Mouse (Mus musculus) intestine, embryonic 14.5 days (tissue): ENCODE measurements around the gene Kif1bp. TPM values are rescaled to one million over a fixed set of nuclear protein-coding genes. Genes with fewer than 3 reads are reported as not detected.

Experiments
- ATAC-seq: fragments of 200-750 bp; cut with Nextera tagmentation; replicated peaks from 2 replicates; pipeline ENCODE4 v1.8.0; 2017; ENCODE audit warnings: low read depth, moderate number of reproducible peaks, moderate TSS enrichment, moderate library complexity; ENCODE audit not compliant: low FRiP score, low TSS enrichment
- DNase-seq: peaks from one replicate; pipeline ENCODE4 v3.0.0-alpha.2; 2018; ENCODE audit warnings: low spot score
- H3K27ac ChIP-seq: fragments of 300-500 bp; sonication (generic); 2 replicates; pipeline ENCODE4 v1.5.1; 2014; ENCODE audit warnings: low read depth, mild to moderate bottlenecking, control low read depth
- H3K27me3 ChIP-seq: fragments of 300-500 bp; sonication (generic); replicated peaks from 2 replicates; pipeline ENCODE4 v1.6.1; 2014; ENCODE audit warnings: low read length, control low read depth; ENCODE audit not compliant: control insufficient read depth, insufficient read depth
- H3K36me3 ChIP-seq: fragments of 300-500 bp; sonication (generic); 2 replicates; pipeline ENCODE4 v1.6.1; 2014; ENCODE audit warnings: low read length, control low read depth; ENCODE audit not compliant: control insufficient read depth, insufficient read depth
- H3K4me1 ChIP-seq: fragments of 300-500 bp; sonication (generic); replicated peaks from 2 replicates; pipeline ENCODE4 v1.6.1; 2014; ENCODE audit warnings: low read length, control low read depth, mixed read lengths; ENCODE audit not compliant: control insufficient read depth, insufficient read depth
- H3K4me2 ChIP-seq: fragments of 300-500 bp; sonication (generic); 2 replicates; pipeline ENCODE4 v1.6.1; 2014; ENCODE audit warnings: low read length
- H3K4me3 ChIP-seq: fragments of 300-500 bp; sonication (generic); 2 replicates; pipeline ENCODE4 v1.5.1; 2014; ENCODE audit warnings: low read depth, low read length, control low read depth, mixed read lengths
- H3K9ac ChIP-seq: fragments of 300-500 bp; sonication (generic); 2 replicates; pipeline ENCODE4 v1.6.1; 2014; ENCODE audit warnings: mild to moderate bottlenecking, low read length
- H3K9me3 ChIP-seq: fragments of 300-500 bp; sonication (generic); 2 replicates; pipeline ENCODE4 v1.6.1; 2016; ENCODE audit warnings: low read length, control low read depth; ENCODE audit not compliant: control insufficient read depth
- WGBS: fragments of 180-500 bp; shearing (Covaris S2); extraction: QIAGEN DNeasy Blood & Tissue Kit; methylation state at CpG from one replicate; pipeline ENCODE4 v1.1.7; 2014; 5-methylcytosine and 5-hydroxymethylcytosine counted together
- polyA plus RNA-seq: library from polyadenylated mRNA; unstranded; fragments of >200 nt; fragmentation: Nextera tagmentation; extraction: Ambion mirVana; gene quantifications from 2 replicates; pipeline ENCODE4 v1.2.1, GENCODE M21; 2014

Kif1bp gene
- polyA plus RNA-seq, 1 experiment from 2014 or later = 37.2 TPM

GRCm38 (mm10) chr10:62575001-62575400, 3.3 kb downstream of the Kif1bp start:
- H3K4me1 ChIP-seq = peaks cover 7% of the 10 kb centered on the region
- WGBS = 94% methylated on average over 13 of the region's 13 CpGs
- H3K9me3 ChIP-seq = no peaks in the 10 kb centered on the region
- no peaks in the 10 kb centered on the region for H3K27me3 ChIP-seq
- H3K4me3 ChIP-seq = no peak overlapping the region
- H3K27ac ChIP-seq = no peak overlapping the region
- no peak for ATAC-seq
- no peak for DNase-seq
- H3K36me3 ChIP-seq = peaks cover 45% of the 10 kb centered on the region
- H3K4me2 ChIP-seq = no peak overlapping the region
- no peak overlapping the region for H3K9ac ChIP-seq

GRCm38 (mm10) chr10:62570126-62570871, 8.0 kb downstream of the Kif1bp start:
- no peak for ATAC-seq

GRCm38 (mm10) chr10:62568861-62569260, 9.4 kb downstream of the Kif1bp start:
- H3K4me2 ChIP-seq = no peak overlapping the region
- no peak for DNase-seq
- H3K9ac ChIP-seq = no peak overlapping the region
- H3K27me3 ChIP-seq = no peaks in the 10 kb centered on the region
- WGBS = 83% methylated on average over 4 of the region's 4 CpGs
- no peaks in the 10 kb centered on the region for H3K4me1 ChIP-seq
- no peak overlapping the region for H3K4me3 ChIP-seq
- H3K9me3 ChIP-seq = no peaks in the 10 kb centered on the region
- H3K27ac ChIP-seq = no peak overlapping the region
- H3K36me3 ChIP-seq = peaks cover 78% of the 10 kb centered on the region
- ATAC-seq = no peak

More at GRCm38 (mm10) chr10:62570126-62570871, 8.0 kb downstream of the Kif1bp start:
- WGBS = 87% methylated on average over 7 of the region's 7 CpGs
- no peak for DNase-seq
- no peaks in the 10 kb centered on the region for H3K9me3 ChIP-seq
- no peaks in the 10 kb centered on the region for H3K27me3 ChIP-seq
- no peak overlapping the region for H3K4me2 ChIP-seq
- no peak overlapping the region for H3K4me3 ChIP-seq
- no peaks in the 10 kb centered on the region for H3K4me1 ChIP-seq
- no peak overlapping the region for H3K9ac ChIP-seq
- H3K27ac ChIP-seq = no peak overlapping the region
- peaks cover 76% of the 10 kb centered on the region for H3K36me3 ChIP-seq

- WGBS = 85% methylated on average over 1 of the region's 1 CpGs
- H3K4me3 ChIP-seq = no peak overlapping the region
- H3K36me3 ChIP-seq = peaks cover 47% of the 10 kb centered on the region
- DNase-seq (no peak), ATAC-seq (no peak)
- H3K4me1 ChIP-seq = no peaks in the 10 kb centered on the region
- no peak overlapping the region for H3K27ac ChIP-seq
- H3K9ac ChIP-seq = no peak overlapping the region
- no peak overlapping the region for H3K4me2 ChIP-seq
- no peaks in the 10 kb centered on the region for H3K9me3 ChIP-seq
- no peaks in the 10 kb centered on the region for H3K27me3 ChIP-seq
These were observed 20.5 kb downstream of the Kif1bp start for GRCm38 (mm10) chr10:62557736-62558135.

GRCm38 (mm10) chr10:62556558-62556901, 21.7 kb downstream of the Kif1bp start:
- DNase-seq (no peak), ATAC-seq (no peak)
- Histone ChIP-seq H3K9me3 (no peaks in the 10 kb centered on the region), H3K27ac (no peak overlapping the region), H3K36me3 (peaks cover 35% of the 10 kb centered on the region), H3K4me3 (no peak overlapping the region), H3K4me2 (no peak overlapping the region), H3K9ac (no peak overlapping the region), H3K4me1 (no peaks in the 10 kb centered on the region), H3K27me3 (no peaks in the 10 kb centered on the region)
- WGBS = 90% methylated on average over 6 of the region's 6 CpGs

GRCm38 (mm10) chr10:62555705-62556557, 22.3 kb downstream of the Kif1bp start:
- Histone ChIP-seq H3K9me3 (no peaks in the 10 kb centered on the region), H3K4me3 (no peak overlapping the region), H3K27me3 (no peaks in the 10 kb centered on the region), H3K27ac (no peak overlapping the region), H3K36me3 (peaks cover 31% of the 10 kb centered on the region), H3K9ac (no peak overlapping the region), H3K4me1 (no peaks in the 10 kb centered on the region), H3K4me2 (no peak overlapping the region)
- WGBS = 78% methylated on average over 11 of the region's 11 CpGs
- DNase-seq (no peak), ATAC-seq (no peak)

GRCm38 (mm10) chr10:62553611-62554091, 24.6 kb downstream of the Kif1bp start:
- DNase-seq = no peak
- Histone ChIP-seq H3K36me3 (peaks cover 8% of the 10 kb centered on the region; the same call in 1 of the 2 replicates), H3K9me3 (no peaks in the 10 kb centered on the region), H3K4me2 (no peak overlapping the region), H3K9ac (no peak overlapping the region), H3K27me3 (no peaks in the 10 kb centered on the region), H3K4me1 (no peaks in the 10 kb centered on the region), H3K27ac (no peak overlapping the region), H3K4me3 (no peak overlapping the region)
- ATAC-seq = no peak
- 84% methylated on average over 12 of the region's 12 CpGs for WGBS

- Histone ChIP-seq H3K36me3 (no peaks in the 10 kb centered on the region), H3K27me3 (no peaks in the 10 kb centered on the region), H3K27ac (no peak overlapping the region), H3K4me2 (no peak overlapping the region), H3K4me1 (no peaks in the 10 kb centered on the region), H3K9ac (no peak overlapping the region), H3K9me3 (no peaks in the 10 kb centered on the region), H3K4me3 (no peak overlapping the region)
- ATAC-seq (no peak), DNase-seq (no peak)
- WGBS = 75% methylated on average over 7 of the region's 7 CpGs
These were observed 27.4 kb downstream of the Kif1bp start for GRCm38 (mm10) chr10:62550787-62551300.
